Mouse (Mus musculus): ENCODE measurements around the gene Sh3d21.

DNA sequence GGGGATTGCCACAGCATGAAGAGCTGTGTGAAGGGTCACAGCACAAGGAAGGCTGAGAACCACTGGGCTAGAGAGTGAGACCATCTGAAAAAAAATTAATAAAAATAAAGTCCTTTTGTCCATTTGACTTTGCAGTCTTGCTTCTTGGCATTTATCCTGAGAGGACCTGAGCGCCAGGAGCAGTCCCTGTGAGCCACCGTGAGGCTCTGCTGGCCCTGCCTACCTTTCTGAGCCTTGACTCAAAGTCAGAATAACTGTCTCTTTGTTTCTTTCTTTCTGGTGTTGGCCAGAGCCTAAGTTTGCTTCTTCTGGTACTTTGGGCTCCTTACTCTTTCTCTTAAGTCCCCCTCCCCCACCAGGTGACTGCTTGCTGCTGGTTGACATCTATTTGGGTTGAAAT is 42.8 kb downstream of the Sh3d21 start:
- TF ChIP-seq CTCF (IDR thresholded peaks at IDR 0.05; ENCODE audit: low read depth, low read length) (no peak), POLR2AphosphoS5 (IDR thresholded peaks at IDR 0.05; ENCODE audit: insufficient replicate concordance, low read depth, low read length) (no peak), GATA1 (IDR thresholded peaks at IDR 0.05; ENCODE audit: borderline replicate concordance, low read length) (no peak), TAL1 (conservative IDR thresholded peaks at IDR 0.05; ENCODE audit: low read depth, low read length) (no peak)
